Mouse (Mus musculus) left cerebral cortex, adult 2 months (tissue): ENCODE results near the gene Agmo. TPM values are rescaled to one million over a fixed set of nuclear protein-coding genes. Genes with fewer than 3 reads are reported as not detected.

Experiments
- DNase-seq, 2 experiments: peaks; one replicate each; pipeline ENCODE4 v3.0.0; 2021 to 2022; ENCODE audit warnings: low spot score in 2 of 2, mixed read lengths in 1 of 2; ENCODE audit errors: extremely low spot score in 1 of 2
- H3K27ac ChIP-seq: fragments of 200-600 bp; 2 replicates; pipeline ENCODE4 v1.8.1; 2022
- H3K4me3 ChIP-seq: fragments of 200-600 bp; 2 replicates; pipeline ENCODE4 v1.8.1; 2022
- CTCF ChIP-seq: fragments of 200-600 bp; IDR thresholded peaks from 2 replicates; pipeline ENCODE4 v1.8.1; 2022; ENCODE audit warnings: antibody characterized with exemption, mild to moderate bottlenecking, moderate library complexity
- intact Hi-C: fragments of 180-260 bp; cut with DNase I; formaldehyde crosslinking; loops from one replicate; pipeline ENCODE4 v1.15.1; 2025
- long read RNA-seq, 2 experiments: library from polyadenylated mRNA; stranded (forward); transcript quantifications; one replicate each; pipeline ENCODE4 v2.0.0; 2021; ENCODE audit warnings: borderline mapping rate in 2 of 2
- total RNA-seq, 2 experiments: library from RNA; stranded (reverse); gene quantifications; 2 replicates each; pipeline ENCODE4 v1.2.3; 2021

Agmo gene
- total RNA-seq: 1 to 10 TPM; 4.2 to 4.5 TPM
- long read RNA-seq, experiment 1, transcript Agmo-201 (13 exons, 2,423 nt): major isoform, 5 of 5 reads
- long read RNA-seq, experiment 1, partial matches to known transcripts: 0 of 5 reads
- long read RNA-seq, experiment 1, other reads (novel, unspliced or antisense): 0 of 5 reads
- long read RNA-seq, experiment 2, partial matches to known transcripts: 0 of 4 reads
- long read RNA-seq, experiment 2, other reads (novel, unspliced or antisense): 0 of 4 reads

DNA sequence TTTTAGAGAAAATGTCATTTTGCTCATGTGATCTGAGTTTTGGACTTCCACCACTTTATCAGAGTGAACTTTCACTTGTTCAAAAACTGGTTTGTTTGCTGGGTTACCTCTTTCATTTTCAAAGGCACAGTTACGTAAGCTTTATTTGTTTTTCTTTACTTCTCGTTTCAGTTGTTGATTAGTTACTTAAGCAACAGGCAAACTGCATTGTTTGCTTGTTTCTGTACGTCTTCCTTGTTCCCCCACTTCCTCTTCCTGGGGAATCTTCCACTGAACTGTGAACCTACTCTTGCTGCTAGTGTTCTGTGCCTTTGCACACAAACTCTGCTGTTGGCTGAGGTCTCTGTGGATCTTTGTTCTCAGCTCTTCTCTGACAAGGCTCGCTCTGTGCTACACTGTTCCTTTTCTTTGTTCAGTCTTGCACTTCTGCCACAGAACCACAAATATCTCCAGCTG is at the start of gene Agmo:
TSS of gene Agmo (plus strand) at position 76 of the 456 bp plus-strand sequence.
- intact Hi-C loops: no loop called here
- Histone ChIP-seq H3K27ac (peak within 1 kb of the TSS; percentile 50), H3K4me3 (peak within 1 kb of the TSS; percentile 30)
- no peak for TF ChIP-seq CTCF
- DNase-seq: no peak

GRCm38 (mm10) chr12:37231119-37231518 is 10.3 kb upstream of the Agmo start:
- intact Hi-C loops: no loop called here
- no peak overlapping the region for H3K4me3 ChIP-seq
- no peak overlapping the region for H3K27ac ChIP-seq
- no peak for TF ChIP-seq CTCF
- DNase-seq: no peak

DNA sequence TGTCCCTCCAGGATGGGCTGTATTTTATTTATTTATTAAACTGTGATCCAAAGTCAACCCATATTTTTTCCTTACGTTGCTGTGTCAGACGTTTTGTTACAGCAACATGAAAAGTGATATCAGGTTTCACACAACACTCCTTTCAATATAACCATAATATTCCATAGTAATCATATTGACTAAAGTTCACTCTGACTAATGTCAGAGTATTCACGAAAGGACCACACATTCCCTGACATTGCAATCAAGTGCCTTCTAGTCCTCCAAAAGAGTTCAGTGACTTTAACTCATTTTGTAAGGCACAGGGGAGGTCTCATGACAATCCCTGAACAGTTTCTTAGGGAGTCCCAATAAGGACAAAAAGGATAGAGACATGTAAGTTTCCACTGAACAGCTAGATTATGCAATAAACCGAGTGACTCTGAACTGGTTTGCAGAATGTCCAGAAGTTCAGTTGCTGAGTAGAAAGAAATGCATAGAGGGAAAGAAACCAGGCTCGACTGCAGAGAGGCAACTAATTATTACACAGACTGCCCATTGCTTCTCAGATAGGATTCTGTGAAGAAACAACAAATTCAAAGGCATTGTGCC is 371 bp upstream of the Agmo start:
- H3K4me3 ChIP-seq: no peak overlapping the region
- no peak for DNase-seq
- intact Hi-C loops: no loop called here
- TF ChIP-seq CTCF: no peak
- H3K27ac ChIP-seq: peak overlapping the region; percentile 50

DNA sequence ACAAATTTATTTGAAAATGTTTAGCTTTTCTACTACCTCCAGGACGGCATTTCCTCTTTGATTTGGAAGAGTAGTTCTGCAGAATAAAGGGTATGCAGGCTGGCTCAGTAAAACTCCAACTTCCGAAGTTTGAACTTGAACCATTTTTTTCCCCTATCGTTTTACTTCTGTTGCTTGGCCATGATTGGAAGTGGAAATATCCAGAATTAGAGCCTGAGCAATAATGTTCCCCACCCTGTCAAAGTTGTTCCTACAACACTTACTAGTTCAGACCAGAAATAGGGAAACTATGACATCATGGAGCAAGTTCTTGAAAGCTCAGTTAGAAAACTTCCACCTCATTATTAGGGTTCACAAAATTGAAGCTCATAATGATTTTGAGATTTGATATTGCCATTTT is 1.0 kb downstream of the Agmo start:
- no peak for TF ChIP-seq CTCF
- intact Hi-C loops: no loop called here
- no peak for DNase-seq
- no peak overlapping the region for H3K27ac ChIP-seq
- H3K4me3 ChIP-seq: no peak overlapping the region

DNA sequence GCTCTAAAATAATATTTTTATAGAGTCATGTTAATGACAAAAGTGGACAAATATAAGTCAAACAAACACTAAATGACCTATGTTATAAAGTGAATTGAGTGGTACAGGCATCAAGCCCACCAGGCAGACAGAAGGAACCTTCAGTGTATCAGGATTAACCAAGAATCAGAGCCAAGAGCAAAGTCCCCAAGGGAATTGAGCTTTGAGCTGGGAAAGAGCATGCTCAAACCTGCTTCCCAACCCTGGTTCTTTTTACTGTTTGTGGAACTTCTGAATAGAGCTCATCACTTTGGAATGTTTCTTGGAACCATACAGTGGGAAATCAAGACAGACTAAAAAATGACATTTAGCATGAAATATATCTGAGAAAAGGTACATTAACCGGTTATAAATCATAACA is 3.4 kb downstream of the Agmo start:
- TF ChIP-seq CTCF: no peak
- Histone ChIP-seq H3K27ac (no peak overlapping the region), H3K4me3 (no peak overlapping the region)
- intact Hi-C loops: no loop called here
- DNase-seq: no peak

GRCm38 (mm10) chr12:37251688-37252087 is 10.2 kb downstream of the Agmo start:
- intact Hi-C loops: no loop called here
- Histone ChIP-seq H3K4me3 (no peak overlapping the region), H3K27ac (no peak overlapping the region)
- DNase-seq: no peak
- TF ChIP-seq CTCF: no peak

DNA sequence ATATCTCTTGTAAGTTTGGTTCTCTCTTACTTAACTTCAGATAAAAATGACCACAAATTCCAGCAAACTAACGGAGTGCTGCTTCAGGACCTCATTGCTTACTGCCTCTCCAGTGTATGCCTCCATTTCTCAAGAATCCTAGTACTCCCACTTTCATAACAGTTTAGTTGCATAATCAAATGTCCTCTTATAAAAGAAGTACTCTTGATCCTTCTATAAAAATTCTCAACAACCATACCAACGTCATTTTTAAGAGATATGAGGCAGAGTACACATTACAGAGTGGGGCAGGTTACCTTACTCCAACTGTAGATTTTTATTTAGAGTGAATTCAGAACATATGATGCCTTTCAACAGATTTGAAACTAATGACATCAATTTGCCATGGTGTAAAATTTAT is 15.7 kb downstream of the Agmo start:
- H3K27ac ChIP-seq: no peak overlapping the region
- no peak for TF ChIP-seq CTCF
- intact Hi-C loops: no loop called here
- no peak overlapping the region for H3K4me3 ChIP-seq
- no peak for DNase-seq

GRCm38 (mm10) chr12:37259771-37260528 is 18.5 kb downstream of the Agmo start:
- intact Hi-C loops: no loop called here
- no peak overlapping the region for H3K27ac ChIP-seq
- DNase-seq: no peak
- TF ChIP-seq CTCF: no peak
- no peak overlapping the region for H3K4me3 ChIP-seq

GRCm38 (mm10) chr12:37263685-37264084 is 22.2 kb downstream of the Agmo start:
- intact Hi-C loops: no loop called here
- no peak for DNase-seq
- no peak overlapping the region for H3K4me3 ChIP-seq
- no peak for TF ChIP-seq CTCF
- H3K27ac ChIP-seq: no peak overlapping the region

GRCm38 (mm10) chr12:37268636-37269152 is 27.3 kb downstream of the Agmo start:
- no peak for TF ChIP-seq CTCF
- Histone ChIP-seq H3K27ac (no peak overlapping the region), H3K4me3 (no peak overlapping the region)
- no peak for DNase-seq
- intact Hi-C loops: no loop called here

DNA sequence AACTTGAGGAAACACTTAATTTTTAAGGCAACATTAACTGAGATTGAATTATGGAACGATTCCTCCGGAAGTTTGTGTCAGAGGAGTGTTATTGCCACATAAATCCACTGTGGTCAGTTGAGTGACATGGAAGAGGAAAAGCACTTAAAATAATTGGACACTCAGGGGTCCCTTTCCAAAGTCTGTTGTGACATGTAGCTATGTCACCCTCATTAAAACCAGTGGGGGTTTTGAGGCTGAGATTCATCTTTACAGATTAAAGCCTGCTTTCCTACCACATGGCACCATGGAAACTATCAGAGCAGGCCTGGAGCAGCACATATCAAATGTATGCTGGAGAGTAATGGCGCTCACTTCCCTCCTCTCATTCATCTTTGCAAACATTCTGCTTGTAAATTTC is 31.2 kb downstream of the Agmo start:
- no peak overlapping the region for H3K4me3 ChIP-seq
- no peak overlapping the region for H3K27ac ChIP-seq
- intact Hi-C loops: no loop called here
- no peak for TF ChIP-seq CTCF
- DNase-seq: no peak

- Histone ChIP-seq H3K27ac (no peak overlapping the region), H3K4me3 (no peak overlapping the region)
- TF ChIP-seq CTCF: no peak
- no peak for DNase-seq
- intact Hi-C loops: no loop called here
Observed at GRCm38 (mm10) chr12:37273964-37274657, 32.7 kb downstream of the Agmo start.
